Mouse (Mus musculus): ENCODE data around the gene Trim39. TPM values are rescaled to one million over a fixed set of nuclear protein-coding genes. Genes with fewer than 3 reads are reported as not detected.
A peak's percentile ranks its signal among the peaks of the same experiment; 100 is the strongest.
"Not testable (repeated sequence)": the region's sequence is repeated elsewhere in the genome, so short reads cannot be mapped to it uniquely, and the experiment has no call there.

Gene Trim39
- 16.8 and 17.4 TPM in 2 replicates for polyA plus RNA-seq (2015; fragmentation: Nextera tagmentation; extraction: Ambion mirVana)

DNA sequence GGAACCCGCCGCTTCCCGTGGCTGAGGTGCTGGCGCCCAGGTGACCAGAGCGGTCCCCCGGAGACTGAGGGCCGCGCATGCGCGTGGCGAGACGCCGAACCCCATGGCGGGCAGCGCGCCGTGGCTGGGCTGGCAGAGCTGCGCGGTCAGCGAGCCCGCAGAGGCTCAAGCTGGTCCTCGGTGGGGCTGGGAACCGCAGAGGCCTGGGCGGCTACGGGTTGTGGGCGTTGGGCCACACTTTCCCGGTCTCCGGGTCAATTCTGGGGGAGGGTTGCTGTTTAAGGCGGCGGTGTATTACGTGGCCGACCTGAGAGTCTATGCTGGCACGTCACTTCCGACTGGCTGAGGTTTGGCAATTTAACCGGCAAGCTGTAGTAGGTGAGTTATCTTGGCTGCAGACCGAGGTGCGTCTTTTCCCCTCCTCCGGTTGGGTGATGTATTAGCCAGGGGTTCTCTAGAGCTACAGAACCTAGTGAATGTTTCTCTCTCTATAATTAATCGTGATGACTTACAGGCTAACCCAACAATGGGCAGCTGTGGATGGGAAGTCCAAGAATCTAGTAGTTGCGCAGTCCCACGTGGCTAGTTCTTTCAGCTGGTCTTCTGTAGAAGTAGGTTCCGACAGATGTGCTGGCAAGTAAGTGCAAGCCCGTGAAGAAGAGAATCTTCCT is at the start of gene Trim39:
TSS of gene Trim39 (minus strand) at position 662 of the 671 bp plus-strand sequence.
- peak; percentile 80 for ATAC-seq (ENCODE audit: low read depth)
- Histone ChIP-seq H3K4me3 (ENCODE audit: low read length) (peak within 1 kb of the TSS; percentile 97), H3K27ac (ENCODE audit: low read length) (peak within 1 kb of the TSS; percentile 88), H3K4me2 (ENCODE audit: low read depth, low read length) (peak within 1 kb of the TSS; percentile 92), H3K36me3 (ENCODE audit: control insufficient read depth, insufficient read depth, low read length) (peaks cover 28% of the 10 kb centered on the region), H3K27me3 (ENCODE audit: control insufficient read depth, insufficient read depth, low read depth, low read length) (no peaks in the 10 kb centered on the region), H3K9me3 (ENCODE audit: control insufficient read depth, low read length) (no peaks in the 10 kb centered on the region), H3K9ac (ENCODE audit: low read length) (peak within 1 kb of the TSS; percentile 98), H3K4me1 (replicated peaks; ENCODE audit: control insufficient read depth, insufficient read depth, low read length) (peaks cover 27% of the 10 kb centered on the region)
- under 1% methylated on average over 43 of the region's 43 CpGs for WGBS

DNA sequence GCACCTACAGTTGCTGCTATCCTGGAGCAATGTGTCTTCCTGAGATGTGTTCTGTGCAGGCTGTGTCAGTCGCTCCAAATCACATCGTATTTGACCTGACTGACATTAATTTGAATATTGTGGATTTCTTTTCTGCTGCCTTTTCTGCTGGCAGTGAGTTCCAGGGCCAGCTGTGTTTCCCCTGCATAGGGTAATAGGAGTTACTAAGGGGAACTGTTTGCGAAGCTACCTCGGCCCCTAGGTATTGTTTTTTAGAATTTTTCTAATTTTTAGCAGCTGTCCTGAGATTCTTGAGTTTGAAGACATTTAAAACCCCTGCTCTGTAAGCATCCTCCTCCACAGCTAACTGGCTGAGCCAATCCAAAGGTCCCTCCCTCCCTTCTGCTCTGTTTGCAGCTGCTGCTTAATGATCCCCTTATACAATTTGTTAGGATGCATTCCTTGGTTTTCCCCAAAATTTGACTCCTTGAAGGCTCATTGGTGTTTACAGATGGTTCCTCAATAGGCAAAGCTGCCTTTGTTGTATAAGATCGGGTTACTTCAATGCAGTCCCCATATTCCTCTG is 43.7 kb upstream of the Trim39 start:
- Histone ChIP-seq H3K9me3 (ENCODE audit: control insufficient read depth, low read length) (no peaks in the 10 kb centered on the region), H3K4me1 (replicated peaks; ENCODE audit: control insufficient read depth, insufficient read depth, low read length) (peaks cover 4% of the 10 kb centered on the region; the same call in 1 of the 2 replicates), H3K27ac (ENCODE audit: low read length) (no peak overlapping the region), H3K27me3 (ENCODE audit: control insufficient read depth, insufficient read depth, low read depth, low read length) (no peaks in the 10 kb centered on the region), H3K4me2 (ENCODE audit: low read depth, low read length) (peak overlapping the region; percentile 63), H3K36me3 (ENCODE audit: control insufficient read depth, insufficient read depth, low read length) (no peaks in the 10 kb centered on the region), H3K9ac (ENCODE audit: low read length) (peak overlapping the region; percentile 57), H3K4me3 (ENCODE audit: low read length) (peak overlapping the region; percentile 50)
- 23% methylated on average over 5 of the region's 5 CpGs for WGBS
- no peak for ATAC-seq (ENCODE audit: low read depth)

DNA sequence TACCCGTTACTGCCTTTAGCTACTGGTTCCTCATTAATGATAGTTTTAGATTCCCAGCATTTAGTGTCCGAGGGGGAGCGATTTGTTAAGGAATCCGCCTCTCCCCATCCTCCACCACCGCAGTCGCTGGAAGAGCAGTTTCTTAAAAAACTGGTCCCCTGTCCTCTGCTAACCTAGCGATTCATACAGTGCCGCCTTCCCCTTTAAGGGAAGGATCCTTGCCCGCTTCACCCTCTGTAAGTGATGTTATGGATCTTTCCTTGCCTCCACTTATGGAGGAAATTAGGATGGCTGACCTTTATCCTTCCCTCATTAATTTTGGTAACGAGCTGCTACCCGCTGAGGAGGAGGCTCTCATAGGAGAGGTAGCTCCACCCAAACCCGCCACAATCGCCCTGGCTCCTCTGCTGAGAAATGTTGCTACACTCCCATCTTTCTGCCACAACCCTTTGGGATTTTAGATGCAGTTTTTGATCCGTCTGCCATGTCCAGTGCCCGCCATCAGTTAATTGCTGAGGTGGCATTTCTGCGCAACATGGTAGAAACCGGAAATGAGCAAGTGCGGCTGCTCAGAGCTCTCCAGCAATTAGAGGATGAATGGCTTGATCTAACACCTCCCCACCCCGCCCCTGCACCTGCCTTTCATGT is 43.1 kb upstream of the Trim39 start:
- no peaks in the 10 kb centered on the region for H3K36me3 ChIP-seq (ENCODE audit: control insufficient read depth, insufficient read depth, low read length)
- H3K4me3 ChIP-seq (ENCODE audit: low read length): peak overlapping the region; percentile 50
- under 1% methylated on average over 19 of the region's 19 CpGs for WGBS
- no peaks in the 10 kb centered on the region for H3K27me3 ChIP-seq (ENCODE audit: control insufficient read depth, insufficient read depth, low read depth, low read length)
- peak overlapping the region; percentile 63 for H3K4me2 ChIP-seq (ENCODE audit: low read depth, low read length)
- peak; percentile 66 for ATAC-seq (ENCODE audit: low read depth)
- no peak overlapping the region for H3K27ac ChIP-seq (ENCODE audit: low read length)
- no peaks in the 10 kb centered on the region for H3K9me3 ChIP-seq (ENCODE audit: control insufficient read depth, low read length)
- H3K9ac ChIP-seq (ENCODE audit: low read length): peak overlapping the region; percentile 57
- H3K4me1 ChIP-seq (replicated peaks; ENCODE audit: control insufficient read depth, insufficient read depth, low read length): peaks cover 4% of the 10 kb centered on the region; the same call in 1 of the 2 replicates

DNA sequence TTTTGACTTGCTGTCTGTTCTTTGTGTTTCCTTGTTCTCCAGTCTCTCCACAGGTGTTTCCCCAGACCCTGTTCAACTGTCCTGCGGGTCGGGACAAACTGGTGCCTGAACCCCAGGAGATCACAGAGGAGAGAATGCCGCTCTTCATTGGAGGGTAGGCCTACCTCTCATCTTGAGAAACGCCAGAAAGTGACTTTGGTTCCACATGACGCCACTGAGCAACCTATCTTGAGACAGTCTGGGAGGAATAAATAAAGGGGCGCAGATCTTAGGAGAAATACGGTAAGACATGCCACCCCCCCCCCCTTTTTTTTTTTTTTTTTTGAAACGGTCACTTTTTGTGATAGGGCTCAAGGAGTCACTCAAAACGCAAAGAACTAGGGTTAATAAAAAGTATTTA is 42.5 kb upstream of the Trim39 start:
- ATAC-seq (ENCODE audit: low read depth): peak; percentile 43; the same call in 1 of the 2 replicates
- no peak overlapping the region for H3K27ac ChIP-seq (ENCODE audit: low read length)

DNA sequence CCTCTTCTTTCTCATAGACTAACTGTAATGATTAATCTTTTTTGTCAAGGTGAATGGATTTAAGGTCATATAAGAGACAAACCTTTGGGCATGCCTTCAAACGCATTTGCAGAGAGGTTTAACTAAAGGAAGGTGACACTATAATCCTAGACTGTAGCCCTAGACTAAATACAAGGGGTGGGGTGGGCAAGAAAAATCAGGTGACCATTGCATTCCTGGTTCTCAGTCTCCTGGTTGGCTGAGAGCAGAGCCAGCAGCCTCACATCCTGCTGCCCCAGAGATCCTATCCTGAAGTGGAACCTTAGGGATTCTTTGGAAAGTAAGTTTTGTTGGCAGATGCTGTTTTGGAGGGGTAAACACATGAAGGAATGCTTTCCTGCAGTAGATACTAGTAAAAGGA is 37.2 kb upstream of the Trim39 start:
- Histone ChIP-seq H3K36me3 (ENCODE audit: control insufficient read depth, insufficient read depth, low read length) (no peaks in the 10 kb centered on the region), H3K4me3 (ENCODE audit: low read length) (no peak overlapping the region), H3K4me1 (replicated peaks; ENCODE audit: control insufficient read depth, insufficient read depth, low read length) (no peaks in the 10 kb centered on the region), H3K9me3 (ENCODE audit: control insufficient read depth, low read length) (no peaks in the 10 kb centered on the region), H3K27me3 (ENCODE audit: control insufficient read depth, insufficient read depth, low read depth, low read length) (no peaks in the 10 kb centered on the region), H3K9ac (ENCODE audit: low read length) (no peak overlapping the region), H3K4me2 (ENCODE audit: low read depth, low read length) (no peak overlapping the region), H3K27ac (ENCODE audit: low read length) (no peak overlapping the region)
- no peak for ATAC-seq (ENCODE audit: low read depth)
- WGBS: 19% methylated on average over 1 of the region's 1 CpGs

More for the DNA sequence above, 42.5 kb upstream of the Trim39 start:
- 7% methylated on average over 9 of the region's 9 CpGs for WGBS
- H3K9ac ChIP-seq (ENCODE audit: low read length): no peak overlapping the region
- H3K27me3 ChIP-seq (ENCODE audit: control insufficient read depth, insufficient read depth, low read depth, low read length): no peaks in the 10 kb centered on the region
- peaks cover 4% of the 10 kb centered on the region; the same call in 1 of the 2 replicates for H3K4me1 ChIP-seq (replicated peaks; ENCODE audit: control insufficient read depth, insufficient read depth, low read length)
- H3K4me2 ChIP-seq (ENCODE audit: low read depth, low read length): peak overlapping the region; percentile 63
- H3K36me3 ChIP-seq (ENCODE audit: control insufficient read depth, insufficient read depth, low read length): no peaks in the 10 kb centered on the region
- no peaks in the 10 kb centered on the region for H3K9me3 ChIP-seq (ENCODE audit: control insufficient read depth, low read length)
- peak overlapping the region; percentile 50 for H3K4me3 ChIP-seq (ENCODE audit: low read length)

DNA sequence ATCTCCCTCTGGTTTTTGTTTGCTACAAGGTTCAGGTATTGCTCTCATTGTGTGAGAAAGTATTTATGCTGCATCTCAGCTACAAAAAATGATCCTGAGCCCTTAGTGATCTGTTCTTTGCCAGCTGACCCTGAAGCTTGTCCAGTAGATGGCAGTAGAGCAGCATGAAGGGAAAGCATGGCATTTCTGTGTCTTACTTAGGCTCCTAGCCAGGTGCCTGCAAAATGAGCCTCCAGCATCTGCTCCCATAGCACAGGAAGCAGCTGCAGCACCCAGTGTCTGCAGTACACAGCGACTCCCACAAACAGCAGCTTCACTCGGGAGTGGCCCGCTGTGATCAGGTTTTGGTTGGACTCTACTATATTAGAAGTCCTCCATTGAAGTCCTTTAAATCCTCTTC is 36.8 kb upstream of the Trim39 start:
- 1% methylated on average over 3 of the region's 3 CpGs for WGBS
- H3K4me2 ChIP-seq (ENCODE audit: low read depth, low read length); H3K4me3 ChIP-seq (ENCODE audit: low read length); H3K27ac ChIP-seq (ENCODE audit: low read length); H3K36me3 ChIP-seq (ENCODE audit: control insufficient read depth, insufficient read depth, low read length); H3K27me3 ChIP-seq (ENCODE audit: control insufficient read depth, insufficient read depth, low read depth, low read length); H3K4me1 ChIP-seq (replicated peaks; ENCODE audit: control insufficient read depth, insufficient read depth, low read length); H3K9ac ChIP-seq (ENCODE audit: low read length); H3K9me3 ChIP-seq (ENCODE audit: control insufficient read depth, low read length): not testable (repeated sequence)
- ATAC-seq (ENCODE audit: low read depth): peak; percentile 23; the same call in 1 of the 2 replicates

DNA sequence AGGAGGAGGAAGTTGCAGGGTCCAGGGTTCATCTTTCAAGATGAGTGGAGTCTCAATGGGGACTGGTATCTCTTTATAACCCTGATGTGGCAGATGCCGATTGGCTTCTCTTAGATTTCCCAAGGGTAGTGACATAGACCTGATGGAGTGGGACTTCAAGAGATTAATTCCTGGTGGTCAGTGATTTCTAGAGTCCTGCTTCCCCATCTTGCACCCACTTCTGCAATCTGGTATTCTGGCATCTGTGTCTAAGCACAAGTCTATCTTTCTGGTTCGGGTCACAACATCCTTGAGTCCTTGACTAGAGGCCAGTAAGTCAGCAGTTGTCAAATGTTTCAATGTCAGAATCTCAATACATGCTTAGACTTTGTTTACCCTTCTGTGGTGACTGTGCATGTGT is 14.3 kb upstream of the Trim39 start, which contains the start of gene H2-M10.2:
TSS of gene H2-M10.2 (minus strand) at position 101 of the 400 bp plus-strand sequence.
- H3K36me3 ChIP-seq (ENCODE audit: control insufficient read depth, insufficient read depth, low read length): 0 out of 2 replicates have a peak, but pooled peaks cover 4% of the 10 kb centered on the region
- H3K4me3 ChIP-seq (ENCODE audit: low read length): no peak within 1 kb of the TSS
- no peak for ATAC-seq (ENCODE audit: low read depth)
- H3K27me3 ChIP-seq (ENCODE audit: control insufficient read depth, insufficient read depth, low read depth, low read length): no peaks in the 10 kb centered on the region
- no peaks in the 10 kb centered on the region; the same call in 1 of the 2 replicates for H3K9me3 ChIP-seq (ENCODE audit: control insufficient read depth, low read length)
- H3K27ac ChIP-seq (ENCODE audit: low read length): no peak within 1 kb of the TSS
- no peaks in the 10 kb centered on the region for H3K4me1 ChIP-seq (replicated peaks; ENCODE audit: control insufficient read depth, insufficient read depth, low read length)
- H3K9ac ChIP-seq (ENCODE audit: low read length): no peak within 1 kb of the TSS
- H3K4me2 ChIP-seq (ENCODE audit: low read depth, low read length): no peak within 1 kb of the TSS
- WGBS: 90% methylated on average over 2 of the region's 2 CpGs

DNA sequence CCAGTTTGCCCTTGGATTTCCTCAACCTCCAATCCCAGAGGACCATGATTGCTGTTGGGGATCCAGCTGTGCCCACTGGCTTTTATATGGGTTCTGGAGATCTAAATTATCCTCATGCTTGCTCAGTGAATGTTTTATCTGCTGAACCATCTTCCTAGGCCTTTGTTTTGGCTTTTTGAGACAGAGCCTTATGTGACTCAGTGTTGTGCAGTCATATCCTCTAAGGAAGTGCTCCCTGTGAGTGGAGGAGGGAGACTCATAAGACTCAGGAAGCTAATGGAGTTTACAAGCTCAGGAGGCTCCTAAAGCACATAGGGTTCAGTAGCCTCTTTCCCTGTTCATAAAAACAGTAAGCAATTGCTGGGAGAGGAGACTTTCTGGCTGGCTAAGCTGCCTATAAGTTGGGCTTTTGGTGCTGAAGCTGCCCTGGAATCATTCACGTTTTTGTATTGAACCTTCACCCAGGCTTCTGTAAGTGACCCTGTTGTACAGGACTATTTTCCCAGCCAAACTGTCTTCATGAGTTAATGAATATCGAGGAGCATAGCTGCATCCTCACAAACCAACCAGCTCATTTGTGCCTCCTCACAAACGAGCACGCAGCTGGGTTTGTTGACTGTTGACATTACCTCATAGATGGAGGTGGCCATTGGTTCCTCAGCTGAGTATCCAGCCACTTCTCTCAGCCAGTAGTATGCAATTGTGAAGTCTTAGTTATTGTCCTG is 9.6 kb upstream of the Trim39 start:
- no peak overlapping the region for H3K9ac ChIP-seq (ENCODE audit: low read length)

More for the DNA sequence above, 9.6 kb upstream of the Trim39 start:
- H3K9me3 ChIP-seq (ENCODE audit: control insufficient read depth, low read length): no peaks in the 10 kb centered on the region; the same call in 1 of the 2 replicates
- no peak overlapping the region for H3K4me2 ChIP-seq (ENCODE audit: low read depth, low read length)
- H3K27ac ChIP-seq (ENCODE audit: low read length): no peak overlapping the region
- peaks cover 18% of the 10 kb centered on the region for H3K36me3 ChIP-seq (ENCODE audit: control insufficient read depth, insufficient read depth, low read length)
- no peaks in the 10 kb centered on the region for H3K4me1 ChIP-seq (replicated peaks; ENCODE audit: control insufficient read depth, insufficient read depth, low read length)
- WGBS: 85% methylated on average over 4 of the region's 4 CpGs
- ATAC-seq (ENCODE audit: low read depth): no peak
- no peaks in the 10 kb centered on the region for H3K27me3 ChIP-seq (ENCODE audit: control insufficient read depth, insufficient read depth, low read depth, low read length)
- H3K4me3 ChIP-seq (ENCODE audit: low read length): no peak overlapping the region
